Mouse (Mus musculus) midbrain, embryonic 13.5 days (tissue): ENCODE results near the gene Rnf126. TPM values are rescaled to one million over a fixed set of nuclear protein-coding genes. Genes with fewer than 3 reads are reported as not detected.
A peak's percentile ranks its signal among the peaks of the same experiment; 100 is the strongest.

Experiments used
- ATAC-seq: fragments of 200-750 bp; cut with Nextera tagmentation; 2 replicates; pipeline ENCODE4 v1.8.0; 2017; ENCODE audit warnings: mild to moderate bottlenecking, moderate TSS enrichment, moderate library complexity
- H3K27ac ChIP-seq: fragments of 300-500 bp; sonication (generic); 2 replicates; pipeline ENCODE4 v1.5.1; 2015; ENCODE audit warnings: inconsistent platforms, mild to moderate bottlenecking, moderate library complexity
- H3K27me3 ChIP-seq: fragments of 300-500 bp; sonication (generic); 2 replicates; pipeline ENCODE4 v1.6.1; 2015; ENCODE audit warnings: mild to moderate bottlenecking, inconsistent platforms
- H3K36me3 ChIP-seq: fragments of 300-500 bp; sonication (generic); 2 replicates; pipeline ENCODE4 v1.6.1; 2015; ENCODE audit warnings: mild to moderate bottlenecking, inconsistent platforms
- H3K4me1 ChIP-seq: fragments of 300-500 bp; sonication (generic); replicated peaks from 2 replicates; pipeline ENCODE4 v1.6.1; 2015; ENCODE audit warnings: inconsistent platforms
- H3K4me2 ChIP-seq: fragments of 300-500 bp; sonication (generic); replicated peaks from 2 replicates; pipeline ENCODE4 v1.6.1; 2015; ENCODE audit warnings: moderate library complexity, mild to moderate bottlenecking, inconsistent platforms
- H3K4me3 ChIP-seq: fragments of 300-500 bp; sonication (generic); replicated peaks from 2 replicates; pipeline ENCODE4 v1.5.1; 2015; ENCODE audit warnings: mild to moderate bottlenecking, inconsistent platforms
- H3K9ac ChIP-seq: fragments of 300-500 bp; sonication (generic); replicated peaks from 2 replicates; pipeline ENCODE4 v1.6.1; 2015; ENCODE audit warnings: mild to moderate bottlenecking, inconsistent platforms
- H3K9me3 ChIP-seq: fragments of 300-500 bp; sonication (generic); 2 replicates; pipeline ENCODE4 v1.6.1; 2016; ENCODE audit warnings: mild to moderate bottlenecking, inconsistent platforms
- WGBS: fragments of 180-500 bp; shearing (Covaris S2); methylation state at CpG from one replicate; pipeline ENCODE4 v1.1.7; 2015; 5-methylcytosine and 5-hydroxymethylcytosine counted together
- polyA plus RNA-seq: library from polyadenylated mRNA; unstranded; fragments of >200 nt; fragmentation: Nextera tagmentation; extraction: Ambion mirVana; gene quantifications from 2 replicates; pipeline ENCODE4 v1.2.1, GENCODE M21; 2015

Gene Rnf126
- polyA plus RNA-seq, 1 experiment from 2014 or later = 82.3 TPM

DNA sequence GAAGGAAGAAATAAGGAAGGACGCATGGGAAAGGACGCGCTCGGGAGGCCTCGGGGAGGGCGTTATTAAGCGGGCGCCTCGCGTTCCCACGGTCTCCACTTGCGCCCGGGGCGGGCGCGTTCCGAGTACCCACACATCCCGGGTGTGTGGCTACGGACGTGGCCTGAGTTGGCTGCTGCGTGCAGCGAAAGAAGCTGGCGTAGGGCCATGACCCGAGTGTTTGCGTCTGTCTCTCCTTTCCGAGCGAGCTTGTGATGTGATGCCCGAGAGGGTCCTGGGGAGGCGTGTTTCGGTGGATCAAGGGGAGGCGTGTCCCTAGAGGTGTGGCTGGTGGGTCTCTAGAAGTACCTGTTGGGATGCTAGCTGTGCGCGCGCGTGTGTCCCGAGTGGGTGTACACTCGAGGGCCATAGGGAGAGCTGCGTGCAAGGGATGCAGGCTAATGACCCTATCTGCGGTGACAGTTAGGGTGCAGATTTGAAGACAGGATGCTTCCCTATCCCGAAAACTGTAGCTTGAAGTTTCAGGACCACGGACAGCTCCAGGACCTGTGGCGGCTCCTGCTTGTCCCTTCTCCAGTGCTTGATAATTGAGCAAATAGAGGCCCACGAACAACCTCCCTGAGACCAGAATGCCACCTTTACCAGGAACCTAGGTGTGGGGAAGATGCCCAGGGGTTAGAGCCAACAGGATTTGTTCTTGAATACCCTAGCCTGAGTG, 49.0 kb downstream of the Rnf126 start:
- Histone ChIP-seq H3K9me3 (no peaks in the 10 kb centered on the region), H3K9ac (peak overlapping the region; percentile 73), H3K4me2 (peak overlapping the region; percentile 92), H3K4me1 (peaks cover 21% of the 10 kb centered on the region), H3K36me3 (no peaks in the 10 kb centered on the region), H3K27me3 (peaks cover 64% of the 10 kb centered on the region), H3K27ac (no peak overlapping the region), H3K4me3 (peak overlapping the region; percentile 60)
- 6% methylated on average over 43 of the region's 43 CpGs for WGBS
- ATAC-seq = 0 out of 2 replicates have a peak, but pooled peaks have one; percentile 11

- peak; percentile 41 for ATAC-seq
- under 1% methylated on average over 44 of the region's 44 CpGs for WGBS
- Histone ChIP-seq H3K27ac (peak overlapping the region; percentile 36; the same call in 1 of the 2 replicates), H3K9me3 (no peaks in the 10 kb centered on the region), H3K4me3 (peak overlapping the region; percentile 60), H3K4me2 (peak overlapping the region; percentile 92), H3K4me1 (peaks cover 21% of the 10 kb centered on the region), H3K27me3 (peaks cover 64% of the 10 kb centered on the region), H3K9ac (peak overlapping the region; percentile 73), H3K36me3 (peaks cover 2% of the 10 kb centered on the region)
Observed at GRCm38 (mm10) chr10:79716988-79717355, 49.8 kb downstream of the Rnf126 start.

GRCm38 (mm10) chr10:79716254-79716987, 50.3 kb downstream of the Rnf126 start, which contains the start of gene Hcn2:
Hcn2 (plus strand) TSS chr10:79716634.
- Histone ChIP-seq H3K4me3 (peak within 1 kb of the TSS; percentile 60), H3K4me2 (peak within 1 kb of the TSS; percentile 92), H3K27ac (peak within 1 kb of the TSS; percentile 36; the same call in 1 of the 2 replicates), H3K36me3 (peaks cover 8% of the 10 kb centered on the region), H3K27me3 (peaks cover 64% of the 10 kb centered on the region), H3K4me1 (peaks cover 21% of the 10 kb centered on the region), H3K9ac (peak within 1 kb of the TSS; percentile 73), H3K9me3 (no peaks in the 10 kb centered on the region)
- peak; percentile 43 for ATAC-seq
- WGBS = 3% methylated on average over 48 of the region's 91 CpGs

GRCm38 (mm10) chr10:79714996-79715395, 51.8 kb downstream of the Rnf126 start:
- 66% methylated on average over 4 of the region's 4 CpGs for WGBS
- peaks cover 21% of the 10 kb centered on the region for H3K4me1 ChIP-seq
- no peak overlapping the region for H3K4me2 ChIP-seq
- H3K9me3 ChIP-seq = no peaks in the 10 kb centered on the region
- no peak overlapping the region for H3K9ac ChIP-seq
- H3K36me3 ChIP-seq = peaks cover 22% of the 10 kb centered on the region
- H3K27ac ChIP-seq = no peak overlapping the region
- no peak for ATAC-seq
- no peak overlapping the region for H3K4me3 ChIP-seq
- H3K27me3 ChIP-seq = peaks cover 62% of the 10 kb centered on the region

GRCm38 (mm10) chr10:79713163-79713562, 53.6 kb downstream of the Rnf126 start:
- Histone ChIP-seq H3K9me3 (no peaks in the 10 kb centered on the region), H3K4me2 (no peak overlapping the region), H3K9ac (no peak overlapping the region), H3K27ac (no peak overlapping the region), H3K36me3 (peaks cover 37% of the 10 kb centered on the region), H3K4me3 (no peak overlapping the region), H3K27me3 (peaks cover 44% of the 10 kb centered on the region), H3K4me1 (peaks cover 22% of the 10 kb centered on the region)
- 20% methylated on average over 1 of the region's 1 CpGs for WGBS
- ATAC-seq = no peak

- peak; percentile 18; the same call in 1 of the 2 replicates for ATAC-seq
- Histone ChIP-seq H3K9ac (no peak overlapping the region), H3K36me3 (peaks cover 39% of the 10 kb centered on the region), H3K27ac (no peak overlapping the region), H3K9me3 (no peaks in the 10 kb centered on the region), H3K4me1 (peaks cover 21% of the 10 kb centered on the region), H3K4me2 (no peak overlapping the region), H3K27me3 (peaks cover 38% of the 10 kb centered on the region), H3K4me3 (no peak overlapping the region)
- 12% methylated on average over 4 of the region's 6 CpGs for WGBS
Observed at GRCm38 (mm10) chr10:79712499-79713126, 54.1 kb downstream of the Rnf126 start.

DNA sequence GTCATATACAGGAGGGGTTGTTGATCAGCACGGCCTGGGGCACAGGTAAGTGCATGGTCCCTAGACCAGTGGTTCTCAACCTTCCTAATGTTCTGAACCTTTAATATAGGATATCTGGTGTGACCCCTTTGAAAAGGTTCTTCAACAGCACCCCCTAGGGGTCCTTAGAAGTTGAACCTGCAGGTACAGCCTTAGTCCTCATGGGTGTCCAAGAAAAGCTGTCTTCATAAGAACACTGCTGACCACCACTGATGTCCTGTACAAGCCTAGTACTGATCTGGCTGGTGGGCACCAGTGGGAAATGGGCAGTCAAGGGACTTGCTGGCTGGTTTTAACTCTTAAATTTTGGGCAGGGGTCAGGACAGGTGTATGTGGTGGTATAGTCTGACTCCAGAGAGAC, 54.7 kb downstream of the Rnf126 start:
- peaks cover 40% of the 10 kb centered on the region for H3K36me3 ChIP-seq
- no peak overlapping the region for H3K4me2 ChIP-seq
- peaks cover 21% of the 10 kb centered on the region for H3K4me1 ChIP-seq
- H3K9me3 ChIP-seq = no peaks in the 10 kb centered on the region
- peaks cover 33% of the 10 kb centered on the region for H3K27me3 ChIP-seq
- no peak; the same call in 1 of the 2 replicates for ATAC-seq
- H3K27ac ChIP-seq = no peak overlapping the region
- H3K4me3 ChIP-seq = no peak overlapping the region
- H3K9ac ChIP-seq = no peak overlapping the region
- WGBS = 70% methylated on average over 1 of the region's 1 CpGs

DNA sequence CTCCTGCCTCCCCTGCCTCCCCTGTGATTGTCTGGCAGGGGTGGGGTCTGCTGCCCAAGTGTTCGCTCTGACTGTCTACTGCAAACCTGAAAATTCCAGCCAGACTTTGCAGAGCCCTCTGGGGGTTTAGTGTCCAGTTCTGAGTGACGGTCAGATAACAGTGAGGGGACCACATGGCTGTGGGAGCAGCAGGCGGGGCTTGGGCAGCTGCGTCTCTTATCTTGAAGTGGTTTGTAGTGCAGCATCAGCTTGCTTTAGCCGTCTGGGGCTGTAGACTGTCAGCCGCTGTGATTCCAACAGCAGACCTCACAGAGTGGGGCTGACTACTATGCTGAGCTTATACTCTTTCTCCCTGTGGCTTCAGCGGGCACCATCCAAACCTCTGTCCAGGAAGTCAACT, 57.4 kb downstream of the Rnf126 start:
- Histone ChIP-seq H3K27me3 (0 out of 2 replicates have a peak, but pooled peaks cover 7% of the 10 kb centered on the region), H3K9me3 (no peaks in the 10 kb centered on the region), H3K9ac (no peak overlapping the region), H3K27ac (no peak overlapping the region), H3K4me3 (no peak overlapping the region), H3K4me1 (peaks cover 35% of the 10 kb centered on the region), H3K4me2 (no peak overlapping the region), H3K36me3 (peaks cover 40% of the 10 kb centered on the region)
- WGBS = 82% methylated on average over 7 of the region's 7 CpGs
- ATAC-seq = no peak

- ATAC-seq = no peak
- Histone ChIP-seq H3K27me3 (0 out of 2 replicates have a peak, but pooled peaks cover under 1% of the 10 kb centered on the region), H3K27ac (no peak overlapping the region), H3K4me3 (no peak overlapping the region), H3K4me2 (no peak overlapping the region), H3K9ac (no peak overlapping the region), H3K36me3 (peaks cover 40% of the 10 kb centered on the region), H3K9me3 (no peaks in the 10 kb centered on the region), H3K4me1 (peaks cover 35% of the 10 kb centered on the region)
- WGBS = 93% methylated on average over 21 of the region's 21 CpGs
Observed at GRCm38 (mm10) chr10:79708668-79709067, 58.1 kb downstream of the Rnf126 start.
